Mouse (Mus musculus) regulatory T cell (primary cell): Measurements from ENCODE around the gene Egfl7.

Source experiments
- in situ Hi-C: fragments of 300-600 bp; cut with MboI, MseI; formaldehyde crosslinking; loops from one replicate; pipeline ENCODE4 v1.15.1; 2025; ENCODE audit warnings: high pct_unique_total_duplicates

Gene Egfl7

DNA sequence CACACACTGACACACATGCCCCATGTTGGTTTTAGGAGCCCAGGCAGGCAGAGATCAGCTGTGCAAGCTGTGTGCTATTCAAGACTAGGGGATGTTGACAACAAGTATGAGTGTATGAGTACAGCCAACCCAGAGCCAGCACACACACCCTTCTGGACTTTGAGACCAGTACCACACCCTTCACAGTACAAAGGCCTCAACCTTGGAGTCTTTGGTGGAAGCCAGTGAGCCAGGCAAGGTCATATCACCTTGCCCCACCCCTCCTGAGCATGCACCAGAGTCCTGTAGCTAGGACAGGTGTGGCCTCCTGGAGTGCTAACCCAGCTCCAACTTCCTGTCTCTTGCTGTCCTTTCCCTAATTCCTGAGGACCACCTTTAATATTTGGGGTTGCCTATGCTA, 31.2 kb downstream of the Egfl7 start:
- in situ Hi-C loops = no loop called here

DNA sequence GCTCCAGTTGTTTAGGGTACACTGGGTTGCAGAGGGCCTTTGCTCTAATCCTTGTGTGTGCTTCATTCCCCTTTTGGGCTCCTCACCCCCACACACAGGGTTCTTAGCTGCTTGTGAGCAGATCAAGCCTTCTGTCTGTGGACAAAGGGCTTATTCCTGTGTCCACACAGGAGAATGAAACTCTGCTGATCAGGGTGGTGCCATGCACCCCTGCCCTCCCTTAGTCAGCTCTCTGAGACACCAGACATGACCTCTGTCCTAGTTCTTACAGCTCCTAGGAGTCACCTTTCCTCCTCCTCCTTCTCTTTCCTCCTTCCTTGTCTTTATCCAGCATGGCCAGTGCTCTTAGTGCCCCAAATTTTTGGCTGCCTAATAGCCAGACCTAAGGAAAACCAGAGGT, 32.1 kb downstream of the Egfl7 start:
- in situ Hi-C loops = no loop called here

DNA sequence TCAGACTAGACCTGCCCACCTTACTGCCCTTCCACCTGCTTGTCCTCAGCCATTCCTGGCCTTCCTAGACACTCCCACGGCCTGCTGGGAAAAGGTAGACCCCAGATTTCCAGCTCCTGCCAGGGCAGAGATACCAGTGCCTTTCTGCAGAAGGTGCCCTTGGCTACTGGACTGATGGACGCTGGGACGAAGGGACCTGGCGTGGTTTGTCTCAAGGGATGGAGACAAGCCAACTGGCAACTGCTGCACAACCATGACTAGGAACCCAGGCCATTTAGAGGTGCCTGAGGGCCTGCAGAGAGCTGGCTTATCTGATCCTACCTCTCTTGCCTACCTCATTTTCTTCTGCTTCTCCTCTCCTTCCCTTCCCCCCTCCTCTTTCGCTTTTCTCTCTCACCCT, 35.1 kb downstream of the Egfl7 start:
- in situ Hi-C loops = no loop called here

DNA sequence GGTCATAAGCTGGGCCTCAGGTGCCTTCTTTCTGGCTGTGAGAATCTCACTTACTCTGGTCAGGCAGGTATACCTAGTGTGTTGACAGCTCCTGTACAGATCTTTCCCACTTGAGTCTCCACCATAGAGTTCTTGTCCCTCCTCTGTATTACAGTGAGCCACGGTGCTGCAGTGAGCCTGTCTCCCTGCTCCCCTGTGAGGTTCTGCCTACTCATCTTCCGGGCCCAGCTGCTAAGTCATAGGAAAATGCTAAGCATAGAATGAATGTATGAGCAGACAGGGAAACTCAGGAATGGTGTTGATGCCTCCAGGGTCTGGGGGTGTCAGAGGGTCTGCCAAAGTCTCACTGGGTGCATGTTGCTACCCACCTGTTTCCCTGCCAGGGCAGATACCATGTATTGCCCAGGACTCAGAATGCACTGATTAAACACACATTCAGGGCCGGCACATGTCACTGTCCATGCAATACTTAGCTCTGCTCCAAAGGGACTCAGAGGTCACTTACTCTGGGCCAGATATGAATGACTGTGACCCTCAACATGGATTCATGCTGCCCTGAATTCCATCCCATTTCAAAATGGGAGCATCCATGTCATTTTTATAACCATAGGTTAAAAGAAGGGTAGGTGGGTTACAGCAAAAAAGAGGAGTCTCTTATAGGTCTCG, 35.8 kb downstream of the Egfl7 start:
- in situ Hi-C loops = no loop called here

DNA sequence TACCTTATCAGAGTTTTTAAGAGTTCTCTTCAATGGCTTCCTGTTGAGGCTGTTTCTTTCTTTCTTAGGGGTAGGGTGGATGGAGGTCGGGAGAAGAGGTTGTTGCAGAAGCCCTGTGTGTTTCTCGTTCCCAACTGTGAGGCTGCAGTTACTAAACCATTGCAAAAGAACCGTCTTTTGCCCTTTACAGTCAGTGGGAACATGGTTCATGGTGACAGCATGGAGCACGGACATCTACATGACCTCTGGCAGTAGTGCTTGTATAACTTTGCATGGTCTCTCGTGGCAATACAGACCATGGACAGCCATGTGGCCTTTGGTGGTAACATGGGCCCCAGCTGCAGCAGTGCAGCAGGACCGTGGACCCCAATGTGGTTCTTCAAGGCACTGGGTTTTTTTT, 37.5 kb downstream of the Egfl7 start:
- in situ Hi-C loops = no loop called here

DNA sequence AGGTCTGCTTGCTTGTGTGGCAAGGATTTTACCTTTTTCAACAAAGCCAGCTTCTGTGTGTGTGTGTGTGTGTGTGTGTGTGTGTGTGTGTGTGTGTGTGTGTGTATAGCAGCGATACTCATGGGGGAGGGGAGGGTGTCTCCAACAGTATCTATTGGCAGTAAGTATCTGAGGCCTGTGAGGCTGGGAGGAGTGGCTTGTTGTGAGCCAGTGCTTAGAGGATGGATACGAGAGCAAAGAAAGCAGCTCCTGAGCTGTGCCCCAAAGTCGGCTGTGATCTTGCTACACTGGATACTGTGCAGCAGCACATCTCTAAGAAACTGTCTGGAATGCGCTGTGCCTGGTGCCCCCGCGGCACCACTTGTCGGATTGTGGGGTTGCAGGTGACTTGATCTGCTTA, 38.1 kb downstream of the Egfl7 start:
- in situ Hi-C loops = no loop called here

DNA sequence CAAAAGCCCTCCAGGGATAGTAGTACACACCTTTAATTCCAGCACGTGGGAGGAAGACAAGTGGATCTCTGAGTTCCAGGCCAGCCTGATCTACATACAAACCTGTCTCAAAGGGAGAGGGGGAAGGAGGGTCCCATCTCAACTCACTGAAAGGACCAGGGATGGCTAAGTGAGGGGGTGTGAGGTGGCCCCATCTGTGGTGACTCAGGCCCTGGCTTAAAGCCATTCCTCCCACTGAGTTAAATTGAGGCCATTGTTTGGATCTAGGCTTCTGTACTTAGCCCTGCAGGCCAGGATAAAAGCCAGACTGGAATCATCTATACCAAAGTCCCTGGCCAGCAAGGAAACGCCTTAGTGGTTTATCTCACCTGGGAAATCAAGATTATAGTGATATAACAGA, 41.4 kb downstream of the Egfl7 start:
- in situ Hi-C loops = no loop called here

DNA sequence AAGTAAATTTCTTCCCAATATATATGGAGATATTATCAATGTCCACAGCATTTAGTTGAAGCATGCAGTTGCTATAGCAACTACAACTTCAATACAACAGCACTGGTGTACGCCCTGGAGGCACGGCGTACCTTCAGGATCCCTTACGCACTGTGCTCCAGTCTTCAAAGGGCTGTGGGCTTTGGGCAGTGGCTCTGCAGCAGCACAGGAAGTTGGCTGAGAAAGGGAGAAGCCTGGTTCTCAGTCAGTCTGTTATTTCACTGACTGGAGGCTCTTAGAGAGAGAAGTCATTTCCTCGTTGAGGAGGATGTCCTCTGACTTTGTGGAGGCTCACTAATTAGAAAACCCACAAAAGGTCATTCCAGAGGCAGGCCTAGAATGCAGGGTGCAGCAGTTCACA, 43.2 kb downstream of the Egfl7 start:
- in situ Hi-C loops = no loop called here

DNA sequence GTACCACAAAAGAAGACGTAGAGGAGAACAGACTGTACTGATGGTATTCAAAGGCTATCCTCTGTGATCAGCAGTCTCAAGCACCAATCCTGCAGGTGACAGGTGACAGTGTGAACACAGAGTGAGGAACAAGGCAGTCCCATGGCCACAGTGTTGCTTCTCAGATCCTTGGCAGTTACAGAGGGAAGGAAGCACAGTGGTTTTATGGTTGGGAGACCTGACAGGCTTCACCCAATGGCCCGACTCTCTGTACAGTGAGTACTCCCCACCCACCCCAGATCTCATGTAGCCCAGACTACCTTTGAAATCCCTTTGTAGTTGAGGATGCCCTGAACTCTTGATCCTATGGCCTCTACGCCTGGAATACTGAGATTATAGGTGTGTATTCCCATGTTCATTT, 45.6 kb downstream of the Egfl7 start:
- in situ Hi-C loops = no loop called here

DNA sequence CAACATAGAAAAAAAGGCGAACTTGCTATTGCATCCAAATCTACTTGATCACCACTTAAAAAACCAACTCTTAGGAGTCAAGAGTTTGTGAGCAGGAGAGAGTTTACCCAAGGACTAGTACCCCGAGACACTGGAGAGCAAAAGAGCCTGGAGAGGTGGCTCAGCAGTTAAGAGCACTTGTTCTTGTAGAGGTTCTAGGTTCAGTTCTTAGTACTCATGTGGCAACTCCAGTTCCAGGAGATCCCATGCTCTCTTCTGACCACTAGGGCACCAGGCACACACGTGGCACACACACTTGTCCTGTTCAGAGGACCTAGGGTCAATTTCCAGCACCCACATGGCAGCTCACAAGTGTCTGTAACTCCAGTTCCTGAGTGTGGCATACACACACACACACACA, 46.3 kb downstream of the Egfl7 start:
- in situ Hi-C loops = no loop called here

DNA sequence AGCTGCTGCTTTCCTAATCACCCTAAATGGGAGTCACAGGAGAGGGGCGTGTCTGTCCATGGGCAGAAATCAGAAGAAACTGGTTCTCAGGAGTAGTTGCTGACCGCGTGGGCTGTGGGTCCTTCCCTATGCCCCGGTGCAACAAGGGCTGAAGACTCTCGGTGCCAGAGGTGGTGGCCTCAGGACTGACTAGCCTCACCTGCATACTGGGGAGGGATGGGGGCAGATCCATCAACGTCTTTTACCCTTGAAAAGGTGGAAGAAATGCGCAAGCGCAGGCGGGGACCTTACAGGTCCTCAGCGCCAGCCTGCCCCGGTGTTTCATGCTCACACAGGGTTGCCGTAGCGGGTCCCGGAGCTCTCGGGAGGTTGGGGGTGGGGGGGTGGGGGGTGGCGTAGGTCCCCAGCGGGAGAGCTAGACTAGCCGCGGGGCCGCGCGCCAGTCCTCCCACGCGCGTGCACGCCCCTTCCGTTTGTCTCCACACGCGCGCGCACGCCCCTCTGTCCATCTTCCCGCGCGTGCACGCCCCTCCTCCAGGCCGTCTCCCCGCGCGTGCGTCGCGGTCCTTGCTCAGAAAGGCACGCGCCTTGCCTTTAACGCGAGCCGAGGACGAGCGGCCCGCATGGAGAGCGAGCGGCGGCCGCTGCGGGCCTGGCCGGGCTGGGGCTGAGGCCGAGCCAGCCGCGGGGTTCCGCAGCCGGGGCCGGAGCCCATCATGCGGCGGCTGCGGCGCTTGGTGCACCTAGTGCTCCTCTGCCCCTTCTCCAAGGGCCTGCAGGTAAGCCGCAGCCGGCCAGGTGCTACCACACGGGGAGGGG, 48.3 kb downstream of the Egfl7 start, which contains the start of gene Fam69b:
Gene Fam69b (plus strand): TSS at position 537 of the 819 bp plus-strand sequence.
- in situ Hi-C loops = no loop called here

DNA sequence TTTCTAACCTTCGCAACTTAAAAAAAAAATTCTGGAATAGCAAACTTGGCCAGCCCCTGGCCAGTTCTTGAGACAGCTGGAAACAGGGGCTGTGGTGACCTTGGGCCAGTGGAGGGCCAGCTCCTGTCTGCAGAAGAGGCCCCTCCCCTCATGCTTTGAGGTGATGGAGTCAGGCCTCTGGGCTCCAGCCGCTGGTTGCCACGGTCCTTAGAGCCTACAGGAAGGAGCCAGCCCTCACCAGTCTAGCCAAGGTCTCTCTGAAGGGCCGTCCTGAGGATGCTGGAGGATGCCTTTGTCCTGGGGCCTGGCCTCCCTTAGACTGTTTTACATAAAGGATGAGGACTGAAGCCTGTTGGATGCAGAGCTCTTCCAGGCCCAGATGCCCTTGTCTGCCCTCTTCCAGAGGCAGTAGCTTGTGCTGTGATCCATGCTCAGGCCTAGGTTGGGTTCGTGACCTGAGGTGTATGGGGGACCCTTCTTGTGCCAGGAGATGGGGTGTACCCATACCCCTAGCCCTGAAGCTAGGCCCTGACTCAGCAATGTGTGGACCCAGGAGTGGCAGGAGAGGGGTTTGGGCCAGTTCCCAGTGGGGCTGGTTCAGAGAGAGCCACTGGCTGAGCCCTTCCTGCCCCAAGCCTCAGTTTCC, 49.1 kb downstream of the Egfl7 start:
- in situ Hi-C loops = no loop called here

DNA sequence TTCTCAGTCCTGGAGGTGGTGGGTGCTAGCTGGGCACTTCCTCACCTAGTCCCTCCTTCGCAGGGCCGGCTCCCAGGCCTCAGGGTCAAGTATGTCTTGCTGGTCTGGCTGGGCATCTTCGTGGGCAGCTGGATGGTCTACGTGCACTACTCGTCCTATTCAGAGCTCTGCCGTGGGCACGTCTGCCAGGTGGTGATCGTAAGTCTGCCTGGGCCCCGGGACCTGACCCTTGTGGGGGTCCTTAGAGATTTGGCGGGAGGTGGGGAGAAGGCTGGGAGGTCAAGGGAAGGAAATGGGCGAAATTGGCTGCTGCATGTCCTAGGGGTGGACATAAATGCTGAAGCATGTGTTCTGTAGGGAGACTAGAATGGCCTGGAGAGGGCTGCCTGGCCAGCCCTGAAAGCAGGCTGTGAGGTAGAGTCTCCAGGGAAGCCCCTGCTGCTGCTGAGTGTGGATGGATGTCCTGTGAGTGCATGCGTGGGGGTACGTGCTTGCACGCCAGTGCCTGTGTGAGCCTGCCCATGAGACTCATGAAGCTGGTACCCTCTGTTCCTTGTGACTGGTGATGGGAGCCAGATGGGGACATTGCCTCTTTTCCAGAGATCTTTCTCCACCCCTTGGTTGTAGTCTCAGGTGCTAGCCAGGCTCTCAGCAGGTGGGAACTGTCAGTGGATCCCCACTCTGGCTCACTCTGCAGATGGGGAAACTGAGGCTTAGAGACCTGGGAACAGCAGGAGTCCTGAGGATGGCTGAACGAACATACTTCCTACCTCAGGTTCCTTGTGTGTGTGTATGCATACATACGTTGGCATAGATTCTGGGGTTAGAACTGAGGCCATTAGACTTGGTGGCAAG, 53.0 kb downstream of the Egfl7 start:
- in situ Hi-C loops = no loop called here

DNA sequence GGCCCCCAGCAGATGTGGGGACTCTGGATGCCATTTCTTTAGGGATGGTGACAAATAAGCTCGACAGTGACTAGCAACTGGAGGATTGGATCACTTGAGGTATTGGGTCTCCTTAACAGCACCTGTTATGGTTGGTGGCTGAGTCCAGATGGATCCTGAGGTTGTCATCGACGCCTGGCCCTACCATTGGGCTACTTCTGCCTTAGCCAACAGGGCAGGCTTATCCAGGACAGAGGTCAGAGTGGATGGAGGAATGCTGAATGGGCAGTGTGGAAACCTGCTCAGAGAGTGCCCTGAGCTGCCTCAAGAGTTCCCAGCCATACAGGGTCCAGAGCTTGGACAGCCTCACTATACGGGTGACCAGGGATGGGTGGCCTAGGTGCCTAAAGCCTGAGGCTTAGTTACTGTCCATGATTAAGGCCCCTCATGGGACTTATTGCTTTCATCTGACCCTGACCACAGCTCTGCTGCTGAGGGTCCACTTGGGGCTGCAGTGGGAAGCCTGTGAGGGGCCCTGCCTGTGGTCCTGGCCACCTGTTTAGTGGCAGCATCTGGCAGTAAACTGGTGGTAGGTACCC, 54.2 kb downstream of the Egfl7 start:
- in situ Hi-C loops = no loop called here

DNA sequence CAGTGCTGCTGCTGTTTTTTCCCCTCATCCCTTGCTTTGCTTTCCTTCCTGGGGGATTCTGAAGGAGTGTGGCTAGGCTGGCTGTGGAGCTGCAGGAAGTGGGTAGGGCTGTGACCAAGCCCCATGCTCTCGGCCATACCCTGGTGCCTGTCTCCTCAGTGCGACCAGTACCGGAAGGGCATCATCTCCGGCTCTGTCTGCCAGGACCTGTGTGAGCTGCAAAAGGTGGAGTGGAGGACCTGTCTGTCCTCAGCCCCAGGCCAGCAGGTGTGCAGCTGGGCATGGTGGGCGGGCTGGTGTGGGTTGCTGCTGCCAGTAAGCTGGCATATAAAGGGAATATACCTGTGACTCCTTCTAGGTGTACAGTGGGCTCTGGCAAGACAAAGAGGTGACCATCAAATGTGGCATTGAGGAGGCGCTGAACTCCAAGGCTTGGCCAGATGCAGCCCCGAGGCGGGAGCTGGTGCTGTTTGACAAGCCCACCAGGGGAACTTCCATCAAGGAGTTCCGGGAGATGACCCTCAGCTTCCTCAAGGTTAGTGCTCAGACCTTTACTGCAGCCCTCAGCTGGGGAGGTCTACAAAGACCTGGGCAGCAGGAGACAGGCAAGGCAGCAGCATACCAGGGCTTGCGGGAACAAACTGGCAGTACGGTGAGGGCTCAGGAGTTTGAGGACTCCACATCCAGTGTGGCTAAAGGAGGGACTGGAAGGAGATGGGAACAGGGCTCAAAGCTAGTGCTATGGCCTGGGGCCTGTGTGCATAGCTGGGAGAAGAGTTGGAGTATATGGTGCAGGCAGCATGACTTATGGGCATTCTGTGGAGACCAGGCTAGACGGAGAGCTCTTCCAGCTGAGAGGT, 55.0 kb downstream of the Egfl7 start:
- in situ Hi-C loops = no loop called here

DNA sequence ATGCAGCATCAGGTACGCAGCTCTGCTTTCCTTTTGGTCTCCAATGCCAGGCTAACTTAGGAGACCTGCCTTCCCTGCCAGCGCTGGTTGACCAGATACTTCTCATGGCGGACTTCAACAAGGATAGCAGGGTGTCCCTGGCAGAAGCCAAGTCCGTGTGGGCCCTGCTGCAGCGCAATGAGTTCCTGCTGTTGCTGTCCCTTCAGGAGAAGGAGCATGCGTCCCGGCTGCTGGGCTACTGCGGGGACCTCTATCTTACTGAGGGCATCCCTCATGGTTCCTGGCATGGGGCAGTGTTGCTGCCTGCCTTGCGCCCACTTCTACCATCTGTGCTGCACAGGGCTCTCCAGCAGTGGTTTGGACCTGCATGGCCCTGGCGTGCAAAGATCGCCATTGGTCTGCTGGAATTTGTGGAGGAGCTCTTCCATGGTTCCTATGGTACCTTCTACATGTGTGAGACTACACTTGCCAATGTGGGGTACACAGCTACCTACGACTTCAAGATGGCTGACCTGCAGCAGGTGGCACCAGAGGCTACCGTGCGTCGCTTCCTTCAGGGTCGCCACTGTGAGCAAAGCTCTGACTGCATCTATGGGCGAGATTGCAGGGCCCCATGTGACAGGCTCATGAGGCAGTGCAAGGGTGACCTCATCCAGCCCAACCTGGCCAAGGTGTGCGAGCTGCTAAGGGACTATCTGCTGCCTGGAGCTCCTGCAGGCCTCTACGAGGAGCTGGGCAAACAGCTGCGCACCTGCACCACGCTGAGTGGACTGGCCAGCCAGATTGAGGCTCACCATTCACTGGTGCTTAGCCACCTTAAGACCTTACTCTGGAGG, 55.9 kb downstream of the Egfl7 start:
- in situ Hi-C loops = no loop called here

DNA sequence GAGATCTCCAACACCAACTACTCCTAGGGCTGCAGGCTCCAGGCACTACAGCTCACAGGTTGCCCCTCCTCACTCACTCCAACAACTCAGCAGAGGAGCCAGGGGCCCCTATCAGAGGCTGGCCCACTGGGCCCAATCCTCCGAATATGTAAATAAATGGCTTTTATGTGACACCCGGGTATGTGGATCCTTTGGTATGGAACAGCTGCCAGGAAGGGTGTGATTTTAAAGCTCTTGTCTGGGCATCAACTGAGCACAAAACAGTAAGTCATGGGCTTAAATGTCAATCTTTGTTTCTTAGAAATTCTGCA, 56.5 kb downstream of the Egfl7 start:
- in situ Hi-C loops = no loop called here

DNA sequence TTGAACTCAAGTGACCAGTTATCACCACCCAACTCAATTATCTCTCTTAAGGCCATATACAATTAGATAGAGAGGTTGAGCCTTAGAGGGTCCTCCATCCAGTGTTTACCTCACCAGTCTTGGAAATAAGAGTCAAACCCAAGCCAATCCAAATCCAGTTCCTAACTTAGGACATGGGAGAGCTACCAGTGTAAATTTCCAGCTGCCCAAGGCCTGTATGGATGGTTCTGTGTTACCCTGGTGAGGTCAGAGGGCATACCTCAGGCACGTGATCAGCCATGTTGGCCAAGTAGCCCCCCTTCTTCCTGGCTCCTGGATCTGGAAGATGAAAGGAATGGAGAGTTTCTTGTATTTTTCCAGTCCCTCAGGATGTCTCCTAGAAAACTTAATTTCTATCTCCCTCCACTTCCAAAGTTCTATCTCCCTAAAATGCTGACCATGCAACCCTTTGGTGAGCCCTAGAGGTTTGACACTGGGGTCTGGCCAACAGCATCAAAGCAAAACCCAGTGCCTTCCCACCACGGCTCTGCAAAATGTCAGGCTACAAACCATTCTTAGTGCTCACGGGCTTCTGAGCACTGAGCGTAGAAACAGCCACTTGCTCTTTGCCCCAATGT, 57.6 kb downstream of the Egfl7 start:
- in situ Hi-C loops = no loop called here

DNA sequence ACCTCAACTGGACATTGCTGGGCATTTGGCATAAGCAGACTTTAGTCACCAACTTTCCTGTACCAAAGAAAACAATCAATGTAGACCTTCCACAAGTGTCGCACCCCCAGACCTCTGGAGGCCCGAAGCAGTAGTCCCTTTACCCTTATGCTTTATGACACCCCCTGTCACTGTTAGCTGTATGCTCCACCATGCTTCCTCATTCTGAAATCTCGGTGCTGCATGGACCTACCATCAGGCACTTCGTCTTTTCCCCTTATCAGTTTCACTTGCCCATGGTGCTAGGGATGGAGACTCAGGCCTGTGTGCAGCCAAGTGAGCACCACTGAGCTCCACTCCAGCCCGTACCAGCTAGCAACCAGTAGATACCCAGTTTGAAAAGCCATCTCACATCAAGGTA, 58.2 kb downstream of the Egfl7 start:
- in situ Hi-C loops = no loop called here
